Mouse (Mus musculus) spleen, adult 2 months (tissue): ENCODE measurements around the gene Nelfa. TPM values are rescaled to one million over a fixed set of nuclear protein-coding genes. Genes with fewer than 3 reads are reported as not detected.
"Not testable (repeated sequence)": the region's sequence is repeated elsewhere in the genome, so short reads cannot be mapped to it uniquely, and the experiment has no call there.

ENCODE experiments used
- DNase-seq, 2 experiments: peaks; one replicate each; pipeline versions ENCODE4 v3.0.0 to v3.0.0-alpha.2; 2012 to 2021; ENCODE audit warnings: low spot score in 2 of 2, low read depth in 1 of 2
- H3K27ac ChIP-seq: fragments of 200-500 bp; 2 replicates; pipeline ENCODE4 v1.5.1; 2012; ENCODE audit warnings: low read length, inconsistent platforms; ENCODE audit not compliant: insufficient read depth
- H3K27me3 ChIP-seq: fragments of 200-500 bp; 2 replicates; pipeline ENCODE4 v1.6.1; 2012; ENCODE audit warnings: mild to moderate bottlenecking, moderate library complexity, low read length, inconsistent platforms; ENCODE audit not compliant: control insufficient read depth, insufficient read depth
- H3K36me3 ChIP-seq: fragments of 200-500 bp; 2 replicates; pipeline ENCODE4 v1.6.1; 2012; ENCODE audit warnings: mild to moderate bottlenecking, low read length, inconsistent platforms; ENCODE audit not compliant: control insufficient read depth, insufficient read depth
- H3K4me1 ChIP-seq: fragments of 200-500 bp; 2 replicates; pipeline ENCODE4 v1.6.1; 2011; ENCODE audit warnings: inconsistent platforms; ENCODE audit not compliant: control insufficient read depth, insufficient read depth, insufficient read length
- H3K4me3 ChIP-seq: fragments of 200-500 bp; 2 replicates; pipeline ENCODE4 v1.5.1; 2011; ENCODE audit warnings: mild to moderate bottlenecking, inconsistent platforms; ENCODE audit not compliant: insufficient read depth, insufficient read length; ENCODE audit errors: extremely low read depth
- CTCF ChIP-seq: fragments of 200-500 bp; IDR thresholded peaks from 2 replicates; pipeline ENCODE4 v1.5.1; 2011; ENCODE audit warnings: mild to moderate bottlenecking, inconsistent platforms; ENCODE audit not compliant: insufficient read depth, insufficient read length, insufficient replicate concordance; ENCODE audit errors: extremely low read depth
- POLR2A ChIP-seq: fragments of 200-500 bp; IDR thresholded peaks from 2 replicates; pipeline ENCODE4 v1.6.1; 2011; ENCODE audit warnings: low read depth, low read length, inconsistent platforms
- WGBS: fragments of 180-500 bp; shearing (Covaris S2); methylation state at CpG from one replicate; pipeline ENCODE4 v1.1.7; 2018; 5-methylcytosine and 5-hydroxymethylcytosine counted together
- polyA plus RNA-seq: library from polyadenylated mRNA; depleted of rRNA; stranded (reverse); fragments of >200 nt; gene quantifications from 2 replicates; pipeline ENCODE4 v1.2.3, GENCODE M21; 2012

Nelfa gene
- polyA plus RNA-seq, 1 experiment, result 29.8 TPM

DNA sequence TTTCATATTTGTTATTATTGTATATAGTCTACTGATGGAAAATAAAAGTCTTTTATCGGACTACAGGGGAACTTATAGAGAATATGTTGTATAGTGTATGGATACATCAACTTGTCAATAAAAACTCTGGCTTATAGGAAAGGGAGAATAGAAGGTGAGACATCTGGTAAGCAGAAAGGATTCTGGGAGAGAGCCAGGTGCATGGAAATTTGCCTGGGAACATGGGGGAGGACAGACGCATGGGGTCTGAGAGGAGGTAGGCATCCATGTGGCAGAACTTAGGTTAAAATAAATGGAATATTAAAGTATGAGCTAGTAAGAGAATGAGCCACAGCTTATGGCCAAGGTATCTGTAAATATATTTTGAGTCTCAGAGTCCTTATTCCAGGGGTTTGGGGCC lies 16.2 kb downstream of the Nelfa start:
- DNase-seq, result no peak
- Histone ChIP-seq H3K27me3 (no peaks in the 10 kb centered on the region), H3K4me3 (no peak overlapping the region), H3K4me1 (no peaks in the 10 kb centered on the region), H3K36me3 (peaks cover 27% of the 10 kb centered on the region), H3K27ac (no peak overlapping the region)
- WGBS, result 95% methylated on average over 2 of the region's 2 CpGs
- no peak for TF ChIP-seq POLR2A
- no peak for TF ChIP-seq CTCF

DNA sequence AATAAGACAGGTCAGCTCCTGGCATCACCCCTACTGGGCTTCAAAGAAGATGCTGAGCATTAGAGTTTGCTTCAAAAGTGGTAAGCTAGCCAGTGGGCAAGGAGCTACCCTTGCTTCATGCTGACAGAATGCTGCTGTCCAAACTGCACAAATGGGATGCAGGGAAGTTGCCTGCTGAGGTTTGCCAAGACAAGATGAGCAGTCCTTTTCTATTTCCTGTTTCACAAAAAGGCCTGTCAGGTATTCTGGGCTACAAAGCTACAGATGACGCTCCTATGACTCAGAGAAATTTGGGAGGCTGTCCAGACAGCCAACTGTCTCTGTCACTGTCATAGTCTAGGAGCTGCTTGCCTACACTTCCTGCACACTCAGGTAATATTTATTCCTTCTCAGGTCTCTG lies 16.7 kb downstream of the Nelfa start:
- TF ChIP-seq CTCF (no peak), POLR2A (no peak)
- 88% methylated on average over 1 of the region's 1 CpGs for WGBS
- H3K4me1 ChIP-seq, result no peaks in the 10 kb centered on the region
- DNase-seq, result no peak
- no peaks in the 10 kb centered on the region for H3K27me3 ChIP-seq
- H3K36me3 ChIP-seq, result peaks cover 27% of the 10 kb centered on the region
- no peak overlapping the region for H3K27ac ChIP-seq
- no peak overlapping the region for H3K4me3 ChIP-seq

DNA sequence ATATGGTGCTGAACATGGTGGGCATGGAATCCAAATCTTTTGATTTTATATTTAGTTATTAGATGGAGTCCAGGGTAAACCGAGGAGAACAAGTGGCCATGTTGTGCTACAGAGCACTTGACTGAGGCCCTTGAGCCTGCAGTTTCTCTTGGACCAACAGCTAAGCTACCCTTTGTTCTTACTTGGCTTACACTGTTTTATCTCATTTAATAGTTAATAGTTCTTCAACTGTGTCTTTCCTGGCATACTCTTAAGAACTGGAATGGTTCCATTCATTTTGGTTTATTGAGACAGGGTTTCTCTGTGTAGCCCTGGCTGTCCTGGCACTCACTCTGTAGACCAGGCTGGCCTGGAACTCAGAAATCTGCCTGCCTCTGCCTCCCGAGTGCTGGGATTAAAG lies 19.6 kb downstream of the Nelfa start:
- not testable (repeated sequence) for H3K27ac ChIP-seq, H3K4me3 ChIP-seq, H3K4me1 ChIP-seq, DNase-seq, H3K27me3 ChIP-seq
- WGBS, result 91% methylated on average over 2 of the region's 2 CpGs
- peaks cover 32% of the 10 kb centered on the region for H3K36me3 ChIP-seq

DNA sequence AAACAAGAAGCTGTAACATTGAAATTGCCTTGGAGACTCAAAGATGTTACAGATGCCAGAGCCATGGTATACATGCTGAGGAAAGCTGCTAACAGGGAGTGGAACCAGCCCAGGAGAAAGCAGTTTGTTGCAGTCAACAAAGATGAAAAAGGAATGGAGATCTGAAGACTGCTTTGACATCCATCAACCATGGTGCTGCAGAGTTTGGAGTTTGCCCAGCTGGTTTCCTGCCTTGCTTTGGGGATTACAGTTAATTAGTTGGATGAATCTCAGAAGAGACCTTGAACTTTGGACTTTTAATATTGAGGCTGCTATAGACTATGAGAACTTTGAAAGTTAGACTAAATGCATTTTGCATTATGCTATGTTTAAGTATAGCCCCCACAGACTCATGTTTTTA lies 21.2 kb downstream of the Nelfa start:
- H3K36me3 ChIP-seq, result peaks cover 20% of the 10 kb centered on the region
- H3K27me3 ChIP-seq, H3K4me1 ChIP-seq, DNase-seq, H3K4me3 ChIP-seq, H3K27ac ChIP-seq: not testable (repeated sequence)

DNA sequence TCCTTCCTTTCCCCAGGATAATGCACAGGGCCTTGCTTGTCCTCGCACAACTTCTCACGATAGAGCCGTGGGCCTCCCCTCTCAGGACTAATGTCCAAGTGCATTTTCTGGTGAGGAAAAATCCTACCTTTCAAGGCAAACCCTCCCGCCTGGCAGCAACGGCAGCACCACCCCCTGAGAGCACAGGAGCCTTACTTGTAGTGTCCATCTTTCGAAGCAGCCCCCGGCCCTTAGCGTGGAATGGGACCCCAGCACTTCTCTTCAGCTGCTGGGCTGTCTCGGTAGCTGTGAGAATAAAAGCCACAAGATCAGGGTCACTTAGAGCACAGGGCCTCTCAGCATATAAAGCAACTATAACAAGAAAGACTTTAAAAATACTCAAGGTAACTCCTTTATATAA lies 33.0 kb downstream of the Nelfa start:
- WGBS, result 92% methylated on average over 9 of the region's 9 CpGs
- Histone ChIP-seq H3K4me1 (no peaks in the 10 kb centered on the region), H3K27ac (no peak overlapping the region), H3K27me3 (no peaks in the 10 kb centered on the region), H3K4me3 (no peak overlapping the region), H3K36me3 (peaks cover 38% of the 10 kb centered on the region)
- no peak for DNase-seq
- TF ChIP-seq CTCF, result no peak
- no peak for TF ChIP-seq POLR2A

DNA sequence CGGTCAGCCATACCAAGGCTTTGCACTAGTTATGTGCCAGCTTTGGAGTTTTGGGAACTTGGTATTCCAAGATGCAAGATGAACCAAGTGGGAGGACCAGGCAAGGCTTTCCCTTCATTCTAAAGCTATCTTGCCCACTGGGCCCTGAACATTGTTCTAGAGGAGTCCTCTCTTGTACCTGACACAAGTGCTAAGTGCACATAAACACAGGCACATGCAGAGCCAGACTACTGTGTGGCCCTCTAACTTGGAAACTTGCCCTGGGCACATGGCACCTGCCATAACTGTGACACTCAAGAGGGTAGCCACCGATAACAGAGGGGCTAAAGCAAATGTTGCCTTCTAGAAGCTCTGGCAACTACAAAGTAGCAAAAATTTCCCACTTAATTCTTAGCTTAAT lies 33.5 kb downstream of the Nelfa start:
- no peak for DNase-seq
- Histone ChIP-seq H3K4me1 (no peaks in the 10 kb centered on the region), H3K27me3 (no peaks in the 10 kb centered on the region), H3K36me3 (peaks cover 38% of the 10 kb centered on the region), H3K4me3 (no peak overlapping the region), H3K27ac (no peak overlapping the region)
- WGBS, result 93% methylated on average over 2 of the region's 2 CpGs
- no peak for TF ChIP-seq POLR2A
- TF ChIP-seq CTCF, result no peak

DNA sequence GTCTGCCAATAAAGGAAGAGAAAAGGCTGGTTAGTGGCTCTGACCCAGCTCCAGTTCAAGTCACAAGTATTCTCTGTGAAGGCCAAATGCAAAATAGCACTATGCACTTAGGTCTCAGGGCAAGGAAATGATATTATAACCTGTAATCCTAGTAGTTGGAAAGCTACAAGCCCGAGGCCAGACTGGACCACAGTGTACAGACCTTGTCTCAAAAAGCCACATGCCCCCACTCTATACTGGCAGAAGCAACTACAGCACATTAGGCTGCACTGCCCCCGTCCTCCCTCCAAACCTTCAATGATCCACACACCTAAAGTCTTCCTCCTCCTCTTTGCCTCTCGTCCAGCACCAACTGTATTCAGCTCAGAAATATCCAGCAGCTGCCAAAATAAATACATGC lies 34.9 kb downstream of the Nelfa start:
- Histone ChIP-seq H3K36me3 (peaks cover 44% of the 10 kb centered on the region), H3K4me1 (no peaks in the 10 kb centered on the region), H3K27ac (no peak overlapping the region), H3K27me3 (no peaks in the 10 kb centered on the region), H3K4me3 (no peak overlapping the region)
- 95% methylated on average over 3 of the region's 3 CpGs for WGBS
- TF ChIP-seq POLR2A (no peak), CTCF (no peak)
- DNase-seq, result no peak

DNA sequence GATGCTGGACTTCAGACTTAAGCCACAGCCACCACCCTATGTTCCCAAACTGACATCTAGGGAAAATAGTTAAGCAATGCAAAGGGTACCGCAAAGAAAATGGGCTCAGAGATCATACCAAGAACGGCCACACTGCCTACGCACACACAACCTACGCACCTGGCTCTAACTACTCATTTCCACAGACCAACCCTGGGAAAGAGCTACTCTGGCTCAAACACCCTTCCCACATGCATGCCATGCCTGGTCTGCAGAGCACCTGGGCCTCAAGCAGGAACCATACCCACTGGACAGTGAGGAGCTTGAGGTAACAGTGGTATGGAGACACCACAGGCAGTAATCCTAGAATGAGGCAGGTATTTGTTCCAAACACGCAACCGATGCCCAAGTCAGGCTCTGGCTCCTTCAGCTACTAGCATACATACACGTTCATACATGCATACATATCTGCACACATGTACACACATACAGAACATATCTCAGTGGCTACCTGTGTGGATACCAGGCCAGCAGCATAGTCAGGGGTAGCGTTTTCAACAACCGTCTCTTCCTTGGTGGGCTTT lies 35.4 kb downstream of the Nelfa start:
- Histone ChIP-seq H3K27me3 (no peaks in the 10 kb centered on the region), H3K4me1 (no peaks in the 10 kb centered on the region), H3K4me3 (no peak overlapping the region), H3K36me3 (peaks cover 46% of the 10 kb centered on the region), H3K27ac (no peak overlapping the region)
- no peak for DNase-seq
- 97% methylated on average over 9 of the region's 9 CpGs for WGBS
- TF ChIP-seq POLR2A, result no peak
